Mouse (Mus musculus): ENCODE measurements around the gene Ros1. TPM values are rescaled to one million over a fixed set of nuclear protein-coding genes. Genes with fewer than 3 reads are reported as not detected.

The Ros1 gene
- total RNA-seq, 1 experiment: 0.04 TPM

- Histone ChIP-seq H3K9me3 (ENCODE audit: control insufficient read depth, insufficient read depth, low read depth, low read length) (no peaks in the 10 kb centered on the region), H3K4me3 (ENCODE audit: insufficient read depth in 1 of 2, low read depth in 1 of 2, low read length in 2 of 2, poor library complexity in 1 of 2, severe bottlenecking in 1 of 2) (no peak overlapping the region), H3K9ac (ENCODE audit: insufficient read depth, low read depth, low read length, poor library complexity, severe bottlenecking) (no peak overlapping the region), H3K4me1 (ENCODE audit: control insufficient read depth in 2 of 2, insufficient read depth in 2 of 2, low read length in 2 of 2, poor library complexity in 1 of 2) (no peaks in the 10 kb centered on the region; a peak in 1 of 4 replicates), H3K36me3 (ENCODE audit: control insufficient read depth, insufficient read depth, low read length, poor library complexity, severe bottlenecking) (no peaks in the 10 kb centered on the region), H3K27ac (ENCODE audit: insufficient read depth, low read depth, low read length, poor library complexity, severe bottlenecking) (no peak overlapping the region)
- DNase-seq (ENCODE audit: low read depth, low spot score): no peak
- TF ChIP-seq MAFK (IDR thresholded peaks at IDR 0.05; ENCODE audit: insufficient read depth, low read depth, low read length): no peak
- in situ Hi-C loops (cut with MboI; ENCODE audit: low sequenced_read_pairs in 2 of 2, unreplicated experiment in 2 of 2): loop anchor here in 1 of 2 experiments (10.0 kb wide), 2 partner anchors 135 to 165 kb away; partner anchors contain the start of genes Gm26741, Gopc and Nepn
These were observed 24.6 kb upstream of the Ros1 start for GRCm38 (mm10) chr10:52219600-52219999.

- Histone ChIP-seq H3K9ac (ENCODE audit: insufficient read depth, low read depth, low read length, poor library complexity, severe bottlenecking) (no peak overlapping the region), H3K4me1 (ENCODE audit: control insufficient read depth in 2 of 2, insufficient read depth in 2 of 2, low read length in 2 of 2, poor library complexity in 1 of 2) (no peaks in the 10 kb centered on the region; a peak in 1 of 4 replicates), H3K9me3 (ENCODE audit: control insufficient read depth, insufficient read depth, low read depth, low read length) (no peaks in the 10 kb centered on the region), H3K4me3 (ENCODE audit: insufficient read depth in 1 of 2, low read depth in 1 of 2, low read length in 2 of 2, poor library complexity in 1 of 2, severe bottlenecking in 1 of 2) (no peak overlapping the region), H3K27ac (ENCODE audit: insufficient read depth, low read depth, low read length, poor library complexity, severe bottlenecking) (no peak overlapping the region), H3K36me3 (ENCODE audit: control insufficient read depth, insufficient read depth, low read length, poor library complexity, severe bottlenecking) (no peaks in the 10 kb centered on the region)
- TF ChIP-seq ZC3H11A (IDR thresholded peaks at IDR 0.05; ENCODE audit: borderline replicate concordance, low read depth, low read length) (no peak), ZNF384 (IDR thresholded peaks at IDR 0.05; ENCODE audit: low read depth, low read length) (no peak), MAFK (IDR thresholded peaks at IDR 0.05; ENCODE audit: insufficient read depth, low read depth, low read length) (no peak), HCFC1 (IDR thresholded peaks at IDR 0.05; ENCODE audit: borderline replicate concordance, insufficient read depth, low read length) (no peak), CHD2 (IDR thresholded peaks at IDR 0.05; ENCODE audit: low read depth, low read length) (no peak)
- in situ Hi-C loops (cut with MboI; ENCODE audit: low sequenced_read_pairs in 2 of 2, unreplicated experiment in 2 of 2): loop anchor here in 1 of 2 experiments (10.0 kb wide), 2 partner anchors 137 to 167 kb away; partner anchors contain the start of genes Gm26741, Gopc and Nepn
- no peak for DNase-seq (ENCODE audit: low read depth, low spot score)
These were observed 22.5 kb upstream of the Ros1 start for GRCm38 (mm10) chr10:52217564-52217934.

DNA sequence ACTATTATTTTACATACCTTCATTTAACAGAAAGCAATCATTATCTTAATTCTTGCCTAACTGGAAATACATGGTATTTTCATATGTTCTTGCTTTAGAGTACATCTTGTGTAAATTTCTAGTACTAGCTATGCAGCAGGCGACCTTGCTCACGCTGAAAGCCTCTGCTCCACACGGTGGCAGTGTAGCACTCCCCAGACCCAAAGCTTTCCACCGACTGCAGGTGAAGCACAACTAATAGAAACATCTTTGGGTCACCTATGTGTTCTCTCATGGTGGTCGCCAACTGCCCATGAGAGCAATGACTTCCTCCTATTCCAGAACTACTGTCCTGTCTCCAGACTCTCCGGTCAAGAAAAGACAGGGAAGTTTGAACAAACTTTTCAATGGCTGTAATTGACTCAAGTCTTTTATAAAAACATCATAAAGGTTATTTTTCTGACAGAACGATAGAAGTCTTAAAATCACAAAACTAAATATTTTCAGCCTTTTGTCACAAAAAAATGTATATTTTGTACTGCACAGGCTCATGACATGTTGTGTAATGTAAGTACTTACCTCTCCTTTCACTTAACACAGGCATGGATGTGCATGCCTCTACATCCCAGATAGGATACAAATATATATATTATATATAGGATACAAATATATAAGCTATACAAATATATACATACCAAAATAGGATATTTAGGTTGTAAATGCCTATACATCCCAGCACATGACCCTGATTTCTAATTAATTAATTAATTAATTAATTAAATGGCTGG, 21.9 kb upstream of the Ros1 start:
- Histone ChIP-seq H3K36me3 (ENCODE audit: control insufficient read depth, insufficient read depth, low read length, poor library complexity, severe bottlenecking) (no peaks in the 10 kb centered on the region), H3K9me3 (ENCODE audit: control insufficient read depth, insufficient read depth, low read depth, low read length) (no peaks in the 10 kb centered on the region), H3K4me1 (ENCODE audit: control insufficient read depth in 2 of 2, insufficient read depth in 2 of 2, low read length in 2 of 2, poor library complexity in 1 of 2) (no peaks in the 10 kb centered on the region; a peak in 1 of 4 replicates), H3K9ac (ENCODE audit: insufficient read depth, low read depth, low read length, poor library complexity, severe bottlenecking) (no peak overlapping the region), H3K4me3 (ENCODE audit: insufficient read depth in 1 of 2, low read depth in 1 of 2, low read length in 2 of 2, poor library complexity in 1 of 2, severe bottlenecking in 1 of 2) (no peak overlapping the region), H3K27ac (ENCODE audit: insufficient read depth, low read depth, low read length, poor library complexity, severe bottlenecking) (no peak overlapping the region)
- in situ Hi-C loops (cut with MboI; ENCODE audit: low sequenced_read_pairs in 2 of 2, unreplicated experiment in 2 of 2): loop anchor here in 1 of 2 experiments (10.0 kb wide), 2 partner anchors 138 to 168 kb away; partner anchors contain the start of genes Gm26741, Gopc and Nepn
- TF ChIP-seq ZC3H11A (IDR thresholded peaks at IDR 0.05; ENCODE audit: borderline replicate concordance, low read depth, low read length): peak; percentile 89
- TF ChIP-seq HCFC1 (IDR thresholded peaks at IDR 0.05; ENCODE audit: borderline replicate concordance, insufficient read depth, low read length): no peak
- DNase-seq (ENCODE audit: low read depth, low spot score): no peak

DNA sequence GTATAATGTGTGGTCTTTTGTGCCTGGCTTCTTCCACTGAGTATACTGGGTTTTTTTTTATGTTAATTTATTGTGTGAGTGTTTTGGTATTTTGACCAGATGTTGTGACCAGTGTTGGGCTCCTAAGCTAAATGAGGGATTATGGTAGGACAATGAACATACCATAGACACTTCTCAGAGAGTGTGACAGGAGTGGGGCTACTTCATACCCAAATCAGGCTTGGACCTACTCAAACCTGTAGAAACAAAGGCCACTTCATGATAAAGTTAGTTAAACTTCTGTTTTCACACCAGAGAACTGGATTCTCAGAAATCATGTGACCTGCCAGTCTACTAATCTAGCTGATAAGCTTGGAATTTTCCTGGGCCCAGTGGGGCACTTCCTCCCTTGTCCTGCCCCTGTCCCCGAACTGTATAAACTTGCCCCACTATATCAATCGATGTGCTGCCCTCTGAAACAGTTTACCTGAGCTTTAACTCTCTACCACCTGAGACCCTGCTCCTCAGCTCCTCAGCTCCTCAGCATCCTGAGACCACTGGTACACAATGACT, 20.3 kb upstream of the Ros1 start:
- TF ChIP-seq CHD2 (IDR thresholded peaks at IDR 0.05; ENCODE audit: low read depth, low read length) (no peak), ZC3H11A (IDR thresholded peaks at IDR 0.05; ENCODE audit: borderline replicate concordance, low read depth, low read length) (no peak), HCFC1 (IDR thresholded peaks at IDR 0.05; ENCODE audit: borderline replicate concordance, insufficient read depth, low read length) (no peak), MAFK (IDR thresholded peaks at IDR 0.05; ENCODE audit: insufficient read depth, low read depth, low read length) (no peak), ZNF384 (IDR thresholded peaks at IDR 0.05; ENCODE audit: low read depth, low read length) (no peak)
- no peak overlapping the region for H3K27ac ChIP-seq (ENCODE audit: insufficient read depth, low read depth, low read length, poor library complexity, severe bottlenecking)
- no peak overlapping the region for H3K4me3 ChIP-seq (ENCODE audit: insufficient read depth in 1 of 2, low read depth in 1 of 2, low read length in 2 of 2, poor library complexity in 1 of 2, severe bottlenecking in 1 of 2)
- H3K9me3 ChIP-seq (ENCODE audit: control insufficient read depth, insufficient read depth, low read depth, low read length): no peaks in the 10 kb centered on the region
- no peak for DNase-seq (ENCODE audit: low read depth, low spot score)
- no peaks in the 10 kb centered on the region; a peak in 1 of 4 replicates for H3K4me1 ChIP-seq (ENCODE audit: control insufficient read depth in 2 of 2, insufficient read depth in 2 of 2, low read length in 2 of 2, poor library complexity in 1 of 2)
- H3K36me3 ChIP-seq (ENCODE audit: control insufficient read depth, insufficient read depth, low read length, poor library complexity, severe bottlenecking): no peaks in the 10 kb centered on the region
- in situ Hi-C loops (cut with MboI; ENCODE audit: low sequenced_read_pairs in 2 of 2, unreplicated experiment in 2 of 2): loop anchor here in 1 of 2 experiments (10.0 kb wide), 2 partner anchors 139 to 169 kb away; partner anchors contain the start of genes Gm26741, Gopc and Nepn
- no peak overlapping the region for H3K9ac ChIP-seq (ENCODE audit: insufficient read depth, low read depth, low read length, poor library complexity, severe bottlenecking)

All from ES-E14 (cell line).